Mouse (Mus musculus): ENCODE results near the gene Kat6b. TPM values are rescaled to one million over a fixed set of nuclear protein-coding genes. Genes with fewer than 3 reads are reported as not detected.
"Not testable (repeated sequence)": the region's sequence is repeated elsewhere in the genome, so short reads cannot be mapped to it uniquely, and the experiment has no call there.

The Kat6b gene
- total RNA-seq, 2 experiments from 2014 or later, result 6.3 to 12.7 TPM

DNA sequence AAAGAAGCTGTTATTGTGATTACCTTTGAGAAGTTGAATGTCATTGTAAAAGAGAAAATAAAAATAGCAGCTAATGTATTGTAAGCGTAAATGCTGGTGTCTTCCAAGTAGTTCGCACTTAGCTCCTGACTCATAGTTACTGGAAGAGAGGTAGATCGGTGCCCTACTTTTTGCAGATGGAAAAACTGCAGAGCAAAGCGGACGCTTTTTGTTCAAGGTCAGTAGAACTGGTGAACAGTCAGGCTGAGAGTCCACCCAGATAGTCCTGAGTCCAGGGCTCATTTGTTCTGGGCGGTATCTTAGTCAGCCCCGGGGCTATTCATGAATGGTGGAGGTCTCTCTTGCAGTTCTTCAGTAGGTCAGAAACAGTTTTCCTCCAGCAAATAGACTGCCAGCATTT is 39.3 kb downstream of the Kat6b start:
- ATAC-seq (replicated peaks; ENCODE audit: poor library complexity, severe bottlenecking), result no peak

DNA sequence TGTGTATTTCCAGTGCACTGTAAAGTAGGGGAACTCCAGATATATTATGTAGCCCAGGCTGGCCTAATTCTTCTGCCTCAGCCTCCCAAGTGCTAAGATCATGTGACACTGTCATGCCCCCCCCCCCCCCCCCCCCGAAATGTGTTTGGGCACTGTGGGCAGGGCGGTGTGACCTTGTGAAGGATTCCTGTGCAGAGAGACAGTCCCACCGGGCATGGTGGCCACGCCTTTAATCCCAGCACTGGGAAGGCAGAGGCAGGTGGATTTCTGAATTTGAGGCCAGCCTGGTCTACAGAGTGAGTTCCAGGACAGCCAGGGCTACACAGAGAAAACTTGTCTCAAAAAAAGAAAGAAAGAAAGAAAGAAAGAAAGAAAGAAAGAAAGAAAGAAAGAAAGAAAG is 40.3 kb downstream of the Kat6b start:
- not testable (repeated sequence) for ATAC-seq (replicated peaks; ENCODE audit: poor library complexity, severe bottlenecking)

DNA sequence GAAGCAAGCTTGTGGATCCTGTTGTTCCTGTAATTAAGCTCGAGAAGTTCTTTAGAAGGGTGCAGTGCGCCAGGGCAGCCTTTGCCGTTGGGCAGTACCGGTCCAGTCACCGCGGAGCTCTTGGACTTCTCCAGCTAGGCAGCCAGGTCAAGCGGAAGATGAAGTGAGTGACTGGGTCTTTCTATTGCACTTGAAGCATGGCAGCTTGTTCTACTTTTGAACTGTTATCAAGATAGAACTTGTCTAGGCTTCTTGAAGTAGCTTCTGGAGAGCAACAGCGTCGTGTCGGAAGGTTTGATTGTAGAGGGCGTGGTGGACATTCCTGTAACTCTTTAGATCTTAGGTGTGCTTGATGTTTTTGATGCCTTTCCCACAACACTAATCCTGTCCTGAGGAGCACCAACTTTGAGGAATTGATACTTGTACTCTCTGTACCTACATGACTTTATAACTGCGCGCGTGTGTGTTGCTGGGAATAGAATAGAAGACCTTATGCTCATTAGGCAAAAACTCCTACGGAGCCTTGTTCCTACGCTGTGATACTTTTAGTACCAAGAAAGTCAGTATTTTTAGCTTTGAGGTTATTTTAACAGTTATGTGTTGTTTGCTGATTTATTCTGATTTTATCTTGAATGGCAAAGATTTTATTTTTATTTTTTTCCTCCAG is 41.2 kb downstream of the Kat6b start:
- no peak for ATAC-seq (replicated peaks; ENCODE audit: poor library complexity, severe bottlenecking)

DNA sequence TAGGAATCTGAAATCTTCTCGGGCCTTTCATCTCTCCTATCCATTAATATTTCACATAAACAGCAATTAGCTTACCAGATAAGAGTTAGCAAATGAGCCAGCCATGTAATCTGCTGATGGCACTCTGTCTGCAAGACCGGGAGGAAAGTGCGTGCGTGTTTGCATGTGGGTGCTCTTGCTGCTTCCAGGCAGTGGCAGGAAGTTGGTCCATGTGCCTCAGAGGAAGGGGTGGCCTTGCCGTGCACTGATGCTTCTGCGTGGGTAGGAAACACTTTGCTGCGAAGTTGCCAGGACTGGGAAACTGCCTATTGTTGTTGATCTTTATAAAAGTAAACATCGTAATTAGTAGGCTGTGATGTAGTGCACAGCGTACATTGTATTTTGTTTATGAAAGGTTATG is 42.0 kb downstream of the Kat6b start:
- ATAC-seq (replicated peaks; ENCODE audit: poor library complexity, severe bottlenecking), result no peak

DNA sequence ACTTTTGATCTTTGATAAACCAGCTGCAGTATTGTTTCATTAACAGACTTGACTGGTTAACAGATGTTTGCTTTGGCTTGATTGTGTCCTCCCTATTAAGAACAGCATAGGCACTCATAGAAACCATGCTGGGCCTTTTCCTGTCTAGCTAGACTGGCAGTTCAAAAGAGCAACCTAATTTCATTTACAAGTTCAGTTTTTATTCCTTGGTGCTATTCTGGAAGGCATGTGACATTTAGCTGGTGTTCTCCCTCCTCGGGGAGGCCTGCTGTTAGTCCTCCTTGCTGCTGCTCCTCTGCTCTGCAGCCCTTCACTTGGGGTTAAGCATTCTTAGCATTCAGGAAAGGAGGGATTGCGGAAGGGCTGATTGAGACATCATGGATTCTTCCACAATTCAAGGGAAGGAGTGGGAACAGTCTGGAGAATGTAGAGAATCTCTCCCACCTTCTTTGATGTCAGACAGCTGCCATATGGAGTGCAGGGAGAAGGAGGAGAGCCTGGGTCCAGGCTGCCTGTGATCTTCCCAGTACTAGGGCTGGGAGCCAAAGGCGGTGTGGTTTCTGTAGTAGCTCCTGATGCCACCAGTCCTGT is 42.7 kb downstream of the Kat6b start:
- ATAC-seq (replicated peaks; ENCODE audit: poor library complexity, severe bottlenecking), result no peak

DNA sequence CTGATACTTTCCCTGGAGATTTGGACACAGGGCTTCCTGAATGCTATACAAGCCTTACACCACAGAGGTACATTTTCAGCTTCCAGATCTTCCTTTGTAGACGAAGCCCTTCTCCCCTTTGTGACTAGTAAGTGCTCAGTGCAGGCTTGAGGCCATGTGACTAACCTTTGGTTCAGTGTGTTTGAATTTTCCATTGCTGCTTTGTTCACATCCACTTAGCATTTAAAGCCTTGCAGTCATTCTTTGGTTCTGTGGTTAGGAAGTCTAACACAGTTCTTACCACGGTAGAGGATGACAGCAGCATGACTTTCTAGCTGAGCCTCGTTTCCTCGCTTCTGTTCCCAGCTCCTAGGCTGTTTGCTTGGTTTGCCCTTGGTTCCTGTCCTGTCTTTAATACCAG is 44.4 kb downstream of the Kat6b start:
- ATAC-seq (replicated peaks; ENCODE audit: poor library complexity, severe bottlenecking), result no peak

DNA sequence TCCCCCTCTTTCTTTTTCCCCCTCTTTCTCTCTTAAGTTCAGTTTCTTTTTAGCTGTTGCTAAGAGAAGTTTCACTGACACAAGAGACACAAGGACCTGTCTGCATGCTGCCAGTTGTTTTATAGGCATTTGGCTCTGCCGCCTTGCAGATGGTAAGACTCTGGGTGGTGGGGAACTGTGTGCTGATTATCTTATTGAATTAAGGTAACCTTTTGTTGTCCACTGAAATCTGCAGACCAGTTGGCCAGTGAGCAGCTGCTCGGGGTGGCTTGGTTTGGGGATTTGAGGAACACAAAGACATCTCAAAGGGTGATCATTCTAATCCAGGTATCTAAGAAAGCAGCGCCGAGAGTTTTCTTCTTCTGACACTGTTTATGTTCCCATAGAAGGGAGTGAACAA is 52.3 kb downstream of the Kat6b start:
- ATAC-seq (replicated peaks; ENCODE audit: poor library complexity, severe bottlenecking), result no peak

DNA sequence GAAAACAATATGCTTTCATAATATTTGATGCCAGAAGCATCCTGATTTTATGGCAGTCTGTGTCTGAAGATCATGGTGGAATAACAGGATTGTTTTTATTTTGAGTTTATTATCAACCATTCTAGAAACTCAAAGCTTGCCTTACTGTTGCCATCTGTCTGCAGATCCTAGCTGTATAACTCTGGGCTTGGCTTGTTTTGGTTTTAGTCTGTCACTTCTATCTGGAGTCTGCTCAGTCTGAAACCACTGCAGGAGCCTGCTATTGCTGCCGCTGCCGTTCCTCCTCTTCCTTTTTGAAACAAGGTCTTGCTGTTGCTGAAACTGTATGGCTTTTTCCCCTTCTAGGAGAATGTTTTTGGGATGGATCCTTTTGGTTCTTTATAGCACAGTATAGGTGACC is 52.8 kb downstream of the Kat6b start:
- ATAC-seq (replicated peaks; ENCODE audit: poor library complexity, severe bottlenecking), result no peak

DNA sequence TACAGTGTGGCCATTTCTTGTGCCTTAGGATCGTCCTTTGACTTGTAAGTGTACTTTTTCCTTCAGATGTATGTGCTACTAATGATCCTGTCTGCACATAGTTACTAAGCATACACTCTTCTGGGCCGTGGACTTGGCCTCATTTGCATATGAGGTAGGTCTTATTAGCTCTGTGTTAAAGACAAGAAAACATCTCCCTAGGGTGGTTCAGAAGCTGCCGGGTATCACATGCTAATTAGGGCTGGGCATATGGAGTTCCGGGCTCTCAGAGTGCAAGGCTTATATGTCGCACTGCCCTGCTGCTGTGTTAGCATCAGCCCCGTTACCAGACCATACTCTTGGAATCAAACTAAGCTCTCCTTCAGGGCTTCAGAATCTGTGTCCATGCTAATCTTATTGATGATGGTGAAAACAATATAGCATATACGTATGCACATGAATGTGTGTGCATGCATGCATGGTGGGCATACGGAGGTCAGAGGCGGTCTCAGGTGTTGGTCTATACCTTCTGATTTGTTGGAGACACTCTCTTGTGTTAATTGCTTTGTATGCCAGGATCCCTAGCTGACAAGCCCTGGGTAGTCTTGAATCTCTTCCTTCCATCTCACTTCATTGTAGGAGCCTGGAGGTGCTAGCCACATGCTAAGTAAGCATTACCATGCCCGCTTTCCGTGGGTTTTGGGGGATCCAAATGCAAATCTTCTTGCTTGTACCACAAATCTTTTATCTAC is 53.5 kb downstream of the Kat6b start:
- no peak for ATAC-seq (replicated peaks; ENCODE audit: poor library complexity, severe bottlenecking)

DNA sequence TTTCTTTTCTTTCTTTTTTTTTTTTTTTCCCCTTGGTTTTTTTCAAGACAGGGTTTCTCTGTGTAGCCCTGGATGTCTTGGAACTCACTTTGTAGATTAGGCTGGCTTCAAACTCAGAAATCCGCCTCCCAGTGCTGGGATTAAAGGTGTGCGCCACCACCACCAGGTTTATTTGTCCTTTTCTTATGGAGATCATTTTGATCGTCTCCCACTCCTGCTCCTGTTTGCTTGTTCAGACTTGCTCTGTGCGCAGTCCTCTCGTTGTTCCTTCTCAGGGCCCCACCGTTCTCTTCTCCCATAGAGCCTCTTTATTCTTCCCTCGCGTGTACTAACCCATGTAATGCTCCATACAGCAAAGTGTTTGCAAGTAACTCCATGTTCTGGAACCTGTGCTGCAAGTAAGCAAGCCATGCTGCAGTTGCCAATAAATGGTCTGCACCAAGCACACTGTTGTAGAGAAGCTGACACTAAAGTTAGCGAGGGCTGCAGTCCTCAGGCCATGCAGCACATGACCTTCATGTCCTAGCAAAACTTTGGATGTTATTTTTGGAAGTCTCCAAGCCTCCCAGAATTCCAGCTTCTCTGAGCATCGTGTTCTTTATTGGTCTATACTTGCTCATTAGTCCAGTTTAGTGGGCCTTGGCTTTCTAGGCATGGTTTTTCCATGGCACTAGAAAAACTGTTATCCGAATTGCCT is 55.4 kb downstream of the Kat6b start:
- no peak for ATAC-seq (replicated peaks; ENCODE audit: poor library complexity, severe bottlenecking)

DNA sequence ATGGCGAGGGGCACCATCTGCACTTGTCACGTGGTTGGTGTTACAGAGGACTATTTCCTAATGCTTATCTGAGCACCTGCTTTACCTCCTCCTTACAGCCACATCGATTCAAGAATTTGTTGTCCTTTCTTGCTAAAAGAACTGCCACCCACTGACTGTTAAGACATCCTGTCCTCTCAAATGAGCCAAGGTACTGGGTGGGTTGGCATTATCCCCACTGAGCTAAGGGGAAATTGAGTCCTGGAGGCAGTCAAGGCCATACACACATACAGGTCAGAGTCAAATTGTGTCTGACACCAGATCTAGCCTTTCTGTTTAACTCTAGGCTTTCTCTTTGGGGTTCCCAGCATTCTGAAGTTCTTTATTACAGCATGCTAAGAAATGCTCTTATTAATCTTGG is 56.6 kb downstream of the Kat6b start:
- no peak for ATAC-seq (replicated peaks; ENCODE audit: poor library complexity, severe bottlenecking)

DNA sequence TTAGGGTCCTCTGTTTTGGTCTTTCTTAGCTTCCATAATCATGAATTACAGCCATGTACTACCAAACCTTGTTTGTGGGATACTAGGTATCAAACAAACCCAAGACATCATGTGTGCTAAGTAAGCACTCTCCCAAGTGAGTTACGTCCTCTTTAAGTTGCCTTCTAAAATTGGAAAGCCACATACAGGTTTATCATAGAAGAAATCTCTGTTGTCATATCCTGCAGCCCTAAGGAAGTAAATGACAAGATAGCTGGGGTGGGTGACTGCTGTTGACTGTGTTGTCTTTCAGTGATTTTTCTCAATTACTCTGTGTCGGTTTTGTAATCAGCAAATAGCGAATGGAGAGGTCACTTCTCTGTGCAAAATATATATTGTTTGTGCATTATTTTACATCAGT is 58.5 kb downstream of the Kat6b start:
- no peak; the same call in 1 of the 2 replicates for ATAC-seq (replicated peaks; ENCODE audit: poor library complexity, severe bottlenecking)

DNA sequence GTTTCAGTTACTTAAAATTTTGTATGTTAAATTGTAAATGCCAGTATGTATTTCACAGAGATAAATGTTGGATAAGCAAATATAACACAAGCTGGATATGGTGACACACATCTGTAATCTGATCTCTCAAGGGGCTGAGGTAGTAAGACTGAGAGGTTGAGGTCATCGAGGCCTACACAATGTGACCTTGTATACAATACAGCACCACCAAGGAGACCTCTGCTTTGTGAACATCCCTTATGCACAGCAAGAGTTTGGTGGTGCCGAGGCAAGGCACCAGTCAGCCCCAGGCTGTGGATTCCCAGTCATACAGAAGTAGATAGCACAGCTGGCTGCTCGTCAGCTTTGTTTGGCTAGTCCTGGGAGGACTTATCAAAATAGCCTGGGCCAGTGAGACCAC is 59.1 kb downstream of the Kat6b start:
- no peak for ATAC-seq (replicated peaks; ENCODE audit: poor library complexity, severe bottlenecking)

DNA sequence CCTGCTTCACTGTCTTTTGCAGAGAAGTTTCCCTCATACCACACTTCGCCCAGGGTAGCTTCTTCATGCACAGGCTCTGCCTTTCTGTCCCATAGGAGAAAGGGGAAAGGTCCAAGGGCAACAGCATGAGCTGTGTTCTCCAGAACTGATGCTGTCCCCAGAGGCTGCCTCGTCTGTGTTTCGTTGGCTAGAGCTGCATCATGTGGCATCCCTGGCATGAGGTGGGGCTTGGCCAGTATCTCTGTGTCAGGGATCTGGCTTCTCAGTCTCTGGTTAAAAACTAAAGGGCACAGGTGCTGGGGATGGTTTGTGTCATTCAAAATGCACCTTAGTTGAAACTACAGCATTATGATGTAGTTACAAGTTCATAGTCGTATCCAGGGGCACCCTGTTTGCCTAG is 64.3 kb downstream of the Kat6b start:
- ATAC-seq (replicated peaks; ENCODE audit: poor library complexity, severe bottlenecking), result no peak

DNA sequence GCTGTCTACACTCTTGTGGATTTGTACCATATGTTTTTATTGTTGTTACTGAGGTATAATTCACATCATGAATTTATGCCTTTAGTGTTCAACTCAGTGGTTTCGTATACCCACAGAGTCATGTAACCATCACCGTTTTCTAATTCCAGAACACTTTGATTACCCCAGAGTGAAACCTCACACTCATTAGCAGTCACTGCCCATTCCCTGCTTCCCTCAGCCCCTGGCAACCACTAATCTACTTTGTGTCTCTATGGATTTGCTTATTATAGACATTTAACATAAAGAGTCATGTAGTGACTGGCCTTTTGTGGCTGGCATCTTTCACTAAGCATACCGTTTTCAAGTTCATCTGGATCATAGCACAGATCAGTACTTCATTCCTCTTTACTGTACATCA is 65.1 kb downstream of the Kat6b start:
- no peak for ATAC-seq (replicated peaks; ENCODE audit: poor library complexity, severe bottlenecking)

DNA sequence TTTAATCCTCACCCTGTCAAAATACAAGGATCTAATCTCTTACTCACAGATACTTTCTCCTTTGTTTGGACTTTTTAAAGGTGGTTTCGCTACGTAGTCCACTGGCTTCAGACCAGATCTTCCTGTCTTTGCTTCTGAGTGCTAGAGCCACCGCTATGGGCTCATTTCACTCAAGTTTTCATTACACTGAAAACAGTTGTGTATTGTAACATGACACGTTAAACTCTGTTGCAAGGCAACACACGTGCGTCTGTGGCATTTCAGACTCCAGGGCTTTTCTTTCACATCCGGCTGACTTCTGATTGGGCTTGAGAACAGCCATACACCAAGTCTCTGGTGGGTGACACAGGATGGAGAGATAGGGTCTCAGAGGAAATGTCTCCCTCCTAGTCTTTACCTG is 66.1 kb downstream of the Kat6b start:
- ATAC-seq (replicated peaks; ENCODE audit: poor library complexity, severe bottlenecking), result no peak

DNA sequence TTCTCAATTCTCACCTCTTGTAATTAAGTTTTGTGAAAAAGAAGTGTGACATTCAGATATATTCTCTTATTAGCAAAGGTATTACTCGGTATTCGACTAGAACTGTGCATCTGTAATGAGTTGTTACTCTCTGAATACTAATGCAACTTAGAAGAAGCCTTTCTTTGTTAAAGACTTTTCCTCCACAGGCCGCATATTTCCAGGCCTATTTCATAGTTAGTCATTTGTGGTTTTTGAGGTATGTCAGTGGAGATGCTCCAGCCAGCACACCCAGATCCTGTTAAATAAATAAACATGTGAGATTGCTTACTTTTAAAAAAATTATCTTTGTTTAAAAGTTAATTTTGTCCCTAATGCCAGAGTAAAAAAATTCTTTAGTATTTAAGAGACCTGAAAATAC is 66.7 kb downstream of the Kat6b start:
- ATAC-seq (replicated peaks; ENCODE audit: poor library complexity, severe bottlenecking), result no peak

DNA sequence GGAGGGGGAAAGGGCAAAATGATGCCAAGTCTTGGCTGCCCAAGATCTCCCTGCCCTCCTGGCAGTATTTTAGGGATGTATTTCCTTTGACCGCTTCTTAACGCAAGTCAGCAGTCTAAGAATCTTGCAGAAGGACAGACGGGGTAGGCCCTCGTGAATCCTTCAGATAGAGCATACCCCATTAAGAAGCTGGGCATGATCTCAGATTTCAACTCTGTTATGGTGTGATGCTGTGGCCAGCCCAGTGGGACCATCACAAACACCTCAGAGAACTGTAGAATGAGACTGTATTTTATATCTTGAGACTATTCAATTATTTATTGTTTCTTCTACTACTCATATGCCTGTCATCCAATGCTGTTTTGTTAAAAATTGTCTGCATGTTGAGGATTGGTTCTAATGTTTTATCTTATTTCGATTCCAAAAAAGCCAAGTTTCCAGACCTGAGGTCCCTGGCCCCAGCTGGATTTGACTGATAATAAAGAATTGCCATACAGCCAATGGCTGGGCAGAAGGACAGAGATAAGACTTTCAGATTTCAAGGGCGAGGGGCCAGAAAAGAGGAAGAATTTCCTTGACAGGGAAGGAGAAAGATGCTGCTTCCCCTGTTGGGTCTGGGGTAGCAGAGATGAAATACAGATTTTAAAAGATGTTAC is 67.8 kb downstream of the Kat6b start:
- no peak for ATAC-seq (replicated peaks; ENCODE audit: poor library complexity, severe bottlenecking)

DNA sequence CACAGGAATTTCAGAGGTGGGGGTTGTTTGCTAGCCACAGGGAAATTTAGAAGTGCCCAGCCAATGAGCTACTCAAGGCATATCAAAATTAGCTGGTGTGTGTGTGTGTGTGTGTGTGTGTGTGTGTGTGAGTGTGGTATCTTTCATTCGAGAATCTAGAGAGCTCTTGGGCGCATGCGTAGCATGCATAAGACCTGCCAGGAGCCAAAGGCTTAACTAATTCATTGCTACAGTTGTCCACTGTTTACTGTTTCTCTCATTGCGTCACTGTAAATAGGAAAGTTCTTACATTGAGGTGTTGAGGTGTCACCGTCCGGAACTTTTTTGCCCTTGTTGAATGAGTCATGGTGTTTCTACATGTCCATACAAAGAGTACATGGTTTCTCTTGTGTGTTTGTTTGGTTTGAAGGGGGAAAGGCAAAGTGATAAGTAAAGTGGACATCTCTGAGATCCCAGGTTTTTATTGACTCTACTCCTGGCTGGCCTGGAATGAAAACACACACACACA is 68.4 kb downstream of the Kat6b start:
- no peak for ATAC-seq (replicated peaks; ENCODE audit: poor library complexity, severe bottlenecking)

DNA sequence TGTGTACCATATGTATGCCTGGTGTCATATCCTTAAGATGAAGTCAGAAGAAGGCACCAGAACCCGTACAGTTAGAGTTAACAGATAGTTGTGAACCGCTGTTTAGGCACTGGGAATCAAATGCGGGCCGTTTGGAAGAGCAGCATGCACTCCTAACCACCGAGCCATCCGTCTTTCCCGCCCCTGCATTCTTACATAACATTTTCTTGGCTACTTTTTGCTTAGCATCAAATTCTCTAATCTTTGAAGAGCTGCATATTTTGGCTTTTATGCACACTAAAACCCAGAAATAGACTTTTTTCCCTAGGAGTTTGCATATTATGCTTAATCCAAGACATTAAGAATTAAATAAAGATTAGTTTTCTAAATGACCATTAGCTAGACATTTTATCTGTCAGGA is 69.3 kb downstream of the Kat6b start:
- no peak for ATAC-seq (replicated peaks; ENCODE audit: poor library complexity, severe bottlenecking)

DNA sequence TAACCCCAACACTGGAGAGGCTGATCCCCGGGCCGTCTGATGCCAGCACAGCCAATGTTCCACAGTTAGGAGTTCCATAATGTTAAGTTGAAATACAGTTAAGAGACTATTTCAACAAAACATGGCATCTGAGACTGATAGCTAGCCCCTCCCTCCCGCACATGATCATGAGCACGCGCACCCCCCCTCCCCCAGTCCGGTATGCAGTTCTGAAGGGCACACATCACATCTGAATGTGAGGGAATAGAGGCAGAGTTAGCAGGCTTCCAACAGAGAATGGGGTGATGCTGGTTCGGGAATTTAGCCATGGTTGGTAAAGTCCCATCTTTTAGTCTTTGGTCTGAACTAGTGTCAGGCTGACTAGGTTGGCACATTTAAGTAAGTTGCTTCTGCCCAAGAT is 70.4 kb downstream of the Kat6b start:
- no peak for ATAC-seq (replicated peaks; ENCODE audit: poor library complexity, severe bottlenecking)
